Mouse (Mus musculus): ENCODE data around the gene Defb42. TPM values are rescaled to one million over a fixed set of nuclear protein-coding genes. Genes with fewer than 3 reads are reported as not detected.

Defb42 gene
- not detected in 2 replicates for polyA plus RNA-seq (2014; fragmentation: Nextera tagmentation; extraction: Ambion mirVana)

- no peak within 1 kb of the TSS for H3K4me2 ChIP-seq (ENCODE audit: low read depth, low read length, severe bottlenecking)
- no peak within 1 kb of the TSS for H3K4me3 ChIP-seq (ENCODE audit: low read depth, low read length)
- no peaks in the 10 kb centered on the region for H3K4me1 ChIP-seq (replicated peaks; ENCODE audit: control insufficient read depth, insufficient read depth, low read length)
- DNase-seq (ENCODE audit: low spot score) = no peak
- no peak within 1 kb of the TSS for H3K9ac ChIP-seq (ENCODE audit: low read length)
- ATAC-seq (replicated peaks; ENCODE audit: low FRiP score) = no peak
- H3K9me3 ChIP-seq (ENCODE audit: control insufficient read depth, low read length) = no peaks in the 10 kb centered on the region
- H3K36me3 ChIP-seq (ENCODE audit: control insufficient read depth, insufficient read depth, low read length) = no peaks in the 10 kb centered on the region
- 74% methylated on average over 3 of the region's 3 CpGs for WGBS
- H3K27me3 ChIP-seq (ENCODE audit: control insufficient read depth, insufficient read depth, low read length) = no peaks in the 10 kb centered on the region
- no peak within 1 kb of the TSS for H3K27ac ChIP-seq (ENCODE audit: low read depth, low read length)
These were observed at the start of gene Defb42 for GRCm38 (mm10) chr14:63046691-63047090. Gene Defb42, plus strand, starts transcription at chr14:63046991.

GRCm38 (mm10) chr14:62997777-62998176, 49.0 kb upstream of the Defb42 start, which contains the start of gene Defb47:
Gene Defb47, plus strand, starts transcription at chr14:62998077.
- H3K9me3 ChIP-seq (ENCODE audit: control insufficient read depth, low read length) = no peaks in the 10 kb centered on the region
- no peaks in the 10 kb centered on the region for H3K36me3 ChIP-seq (ENCODE audit: control insufficient read depth, insufficient read depth, low read length)
- H3K27ac ChIP-seq (ENCODE audit: low read depth, low read length) = no peak within 1 kb of the TSS
- H3K4me1 ChIP-seq (replicated peaks; ENCODE audit: control insufficient read depth, insufficient read depth, low read length) = no peaks in the 10 kb centered on the region
- no peak within 1 kb of the TSS for H3K9ac ChIP-seq (ENCODE audit: low read length)
- DNase-seq (ENCODE audit: low spot score) (no peak), ATAC-seq (replicated peaks; ENCODE audit: low FRiP score) (no peak)
- WGBS = 90% methylated on average over 8 of the region's 8 CpGs
- no peak within 1 kb of the TSS for H3K4me2 ChIP-seq (ENCODE audit: low read depth, low read length, severe bottlenecking)
- H3K27me3 ChIP-seq (ENCODE audit: control insufficient read depth, insufficient read depth, low read length) = no peaks in the 10 kb centered on the region
- H3K4me3 ChIP-seq (ENCODE audit: low read depth, low read length) = no peak within 1 kb of the TSS

GRCm38 (mm10) chr14:62998977-62999376, 47.8 kb upstream of the Defb42 start:
- Histone ChIP-seq H3K4me1 (replicated peaks; ENCODE audit: control insufficient read depth, insufficient read depth, low read length) (no peaks in the 10 kb centered on the region), H3K9me3 (ENCODE audit: control insufficient read depth, low read length) (no peaks in the 10 kb centered on the region), H3K27ac (ENCODE audit: low read depth, low read length) (no peak overlapping the region), H3K4me2 (ENCODE audit: low read depth, low read length, severe bottlenecking) (no peak overlapping the region), H3K36me3 (ENCODE audit: control insufficient read depth, insufficient read depth, low read length) (no peaks in the 10 kb centered on the region), H3K27me3 (ENCODE audit: control insufficient read depth, insufficient read depth, low read length) (no peaks in the 10 kb centered on the region), H3K9ac (ENCODE audit: low read length) (no peak overlapping the region), H3K4me3 (ENCODE audit: low read depth, low read length) (no peak overlapping the region)
- WGBS = over 99% methylated on average over 4 of the region's 4 CpGs
- ATAC-seq (replicated peaks; ENCODE audit: low FRiP score) (no peak), DNase-seq (ENCODE audit: low spot score) (no peak)

GRCm38 (mm10) chr14:63002588-63002987, 44.2 kb upstream of the Defb42 start:
- H3K27ac ChIP-seq (ENCODE audit: low read depth, low read length) = no peak overlapping the region
- no peak for ATAC-seq (replicated peaks; ENCODE audit: low FRiP score)
- no peak for DNase-seq (ENCODE audit: low spot score)
- no peak overlapping the region for H3K4me3 ChIP-seq (ENCODE audit: low read depth, low read length)
- H3K4me1 ChIP-seq (replicated peaks; ENCODE audit: control insufficient read depth, insufficient read depth, low read length) = no peaks in the 10 kb centered on the region
- no peak overlapping the region for H3K4me2 ChIP-seq (ENCODE audit: low read depth, low read length, severe bottlenecking)
- 84% methylated on average over 2 of the region's 2 CpGs for WGBS
- H3K36me3 ChIP-seq (ENCODE audit: control insufficient read depth, insufficient read depth, low read length) = no peaks in the 10 kb centered on the region
- H3K9ac ChIP-seq (ENCODE audit: low read length) = no peak overlapping the region
- H3K9me3 ChIP-seq (ENCODE audit: control insufficient read depth, low read length) = no peaks in the 10 kb centered on the region
- H3K27me3 ChIP-seq (ENCODE audit: control insufficient read depth, insufficient read depth, low read length) = no peaks in the 10 kb centered on the region

- 94% methylated on average over 5 of the region's 5 CpGs for WGBS
- no peaks in the 10 kb centered on the region for H3K4me1 ChIP-seq (replicated peaks; ENCODE audit: control insufficient read depth, insufficient read depth, low read length)
- DNase-seq (ENCODE audit: low spot score) (no peak), ATAC-seq (replicated peaks; ENCODE audit: low FRiP score) (no peak)
- no peak within 1 kb of the TSS for H3K4me3 ChIP-seq (ENCODE audit: low read depth, low read length)
- H3K4me2 ChIP-seq (ENCODE audit: low read depth, low read length, severe bottlenecking) = no peak within 1 kb of the TSS
- no peak within 1 kb of the TSS for H3K9ac ChIP-seq (ENCODE audit: low read length)
- no peaks in the 10 kb centered on the region; the same call in 1 of the 2 replicates for H3K9me3 ChIP-seq (ENCODE audit: control insufficient read depth, low read length)
- H3K27me3 ChIP-seq (ENCODE audit: control insufficient read depth, insufficient read depth, low read length) = no peaks in the 10 kb centered on the region
- H3K27ac ChIP-seq (ENCODE audit: low read depth, low read length) = no peak within 1 kb of the TSS
- H3K36me3 ChIP-seq (ENCODE audit: control insufficient read depth, insufficient read depth, low read length) = no peaks in the 10 kb centered on the region
These were observed 35.3 kb upstream of the Defb42 start, which contains the start of gene Defb43 for GRCm38 (mm10) chr14:63011471-63011870. Gene Defb43, plus strand, starts transcription at chr14:63011771.

GRCm38 (mm10) chr14:63013082-63013481, 33.7 kb upstream of the Defb42 start:
- no peak for ATAC-seq (replicated peaks; ENCODE audit: low FRiP score)
- Histone ChIP-seq H3K36me3 (ENCODE audit: control insufficient read depth, insufficient read depth, low read length) (no peaks in the 10 kb centered on the region), H3K4me3 (ENCODE audit: low read depth, low read length) (no peak overlapping the region), H3K9ac (ENCODE audit: low read length) (no peak overlapping the region), H3K4me1 (replicated peaks; ENCODE audit: control insufficient read depth, insufficient read depth, low read length) (no peaks in the 10 kb centered on the region), H3K27me3 (ENCODE audit: control insufficient read depth, insufficient read depth, low read length) (no peaks in the 10 kb centered on the region), H3K4me2 (ENCODE audit: low read depth, low read length, severe bottlenecking) (no peak overlapping the region), H3K9me3 (ENCODE audit: control insufficient read depth, low read length) (no peaks in the 10 kb centered on the region; the same call in 1 of the 2 replicates), H3K27ac (ENCODE audit: low read depth, low read length) (no peak overlapping the region)
- WGBS = 87% methylated on average over 4 of the region's 4 CpGs
- no peak for DNase-seq (ENCODE audit: low spot score)

- no peaks in the 10 kb centered on the region for H3K4me1 ChIP-seq (replicated peaks; ENCODE audit: control insufficient read depth, insufficient read depth, low read length)
- H3K9me3 ChIP-seq (ENCODE audit: control insufficient read depth, low read length) = no peaks in the 10 kb centered on the region; the same call in 1 of the 2 replicates
- no peaks in the 10 kb centered on the region for H3K36me3 ChIP-seq (ENCODE audit: control insufficient read depth, insufficient read depth, low read length)
- H3K27ac ChIP-seq (ENCODE audit: low read depth, low read length) = no peak overlapping the region
- no peak overlapping the region for H3K4me3 ChIP-seq (ENCODE audit: low read depth, low read length)
- H3K9ac ChIP-seq (ENCODE audit: low read length) = no peak overlapping the region
- DNase-seq (ENCODE audit: low spot score) (no peak), ATAC-seq (replicated peaks; ENCODE audit: low FRiP score) (no peak)
- H3K27me3 ChIP-seq (ENCODE audit: control insufficient read depth, insufficient read depth, low read length) = no peaks in the 10 kb centered on the region
- no peak overlapping the region for H3K4me2 ChIP-seq (ENCODE audit: low read depth, low read length, severe bottlenecking)
- WGBS = 91% methylated on average over 4 of the region's 4 CpGs
These were observed 32.1 kb upstream of the Defb42 start for GRCm38 (mm10) chr14:63014667-63015066.

GRCm38 (mm10) chr14:63020524-63021156, 26.2 kb upstream of the Defb42 start:
- H3K9me3 ChIP-seq (ENCODE audit: control insufficient read depth, low read length) = no peaks in the 10 kb centered on the region
- WGBS = 72% methylated on average over 6 of the region's 6 CpGs
- H3K27ac ChIP-seq (ENCODE audit: low read depth, low read length) = no peak overlapping the region

GRCm38 (mm10) chr14:63049910-63050370, 3.1 kb downstream of the Defb42 start, which contains the start of gene Defb30:
Gene Defb30, minus strand, starts transcription at chr14:63049960.
- DNase-seq (ENCODE audit: low spot score) (no peak), ATAC-seq (replicated peaks; ENCODE audit: low FRiP score) (no peak)
- Histone ChIP-seq H3K36me3 (ENCODE audit: control insufficient read depth, insufficient read depth, low read length) (no peaks in the 10 kb centered on the region), H3K9me3 (ENCODE audit: control insufficient read depth, low read length) (no peaks in the 10 kb centered on the region), H3K9ac (ENCODE audit: low read length) (no peak within 1 kb of the TSS), H3K4me3 (ENCODE audit: low read depth, low read length) (no peak within 1 kb of the TSS), H3K4me2 (ENCODE audit: low read depth, low read length, severe bottlenecking) (no peak within 1 kb of the TSS), H3K27ac (ENCODE audit: low read depth, low read length) (no peak within 1 kb of the TSS), H3K27me3 (ENCODE audit: control insufficient read depth, insufficient read depth, low read length) (no peaks in the 10 kb centered on the region), H3K4me1 (replicated peaks; ENCODE audit: control insufficient read depth, insufficient read depth, low read length) (no peaks in the 10 kb centered on the region)
- WGBS = 71% methylated on average over 11 of the region's 14 CpGs

More at GRCm38 (mm10) chr14:63020524-63021156, 26.2 kb upstream of the Defb42 start:
- Histone ChIP-seq H3K4me2 (ENCODE audit: low read depth, low read length, severe bottlenecking) (no peak overlapping the region), H3K36me3 (ENCODE audit: control insufficient read depth, insufficient read depth, low read length) (no peaks in the 10 kb centered on the region), H3K27me3 (ENCODE audit: control insufficient read depth, insufficient read depth, low read length) (no peaks in the 10 kb centered on the region), H3K4me3 (ENCODE audit: low read depth, low read length) (no peak overlapping the region), H3K4me1 (replicated peaks; ENCODE audit: control insufficient read depth, insufficient read depth, low read length) (no peaks in the 10 kb centered on the region), H3K9ac (ENCODE audit: low read length) (no peak overlapping the region)
- no peak for ATAC-seq (replicated peaks; ENCODE audit: low FRiP score)
- DNase-seq (ENCODE audit: low spot score) = no peak
